ENCODE assay signal across 11 mouse cellular contexts in the genomic region with DNA sequence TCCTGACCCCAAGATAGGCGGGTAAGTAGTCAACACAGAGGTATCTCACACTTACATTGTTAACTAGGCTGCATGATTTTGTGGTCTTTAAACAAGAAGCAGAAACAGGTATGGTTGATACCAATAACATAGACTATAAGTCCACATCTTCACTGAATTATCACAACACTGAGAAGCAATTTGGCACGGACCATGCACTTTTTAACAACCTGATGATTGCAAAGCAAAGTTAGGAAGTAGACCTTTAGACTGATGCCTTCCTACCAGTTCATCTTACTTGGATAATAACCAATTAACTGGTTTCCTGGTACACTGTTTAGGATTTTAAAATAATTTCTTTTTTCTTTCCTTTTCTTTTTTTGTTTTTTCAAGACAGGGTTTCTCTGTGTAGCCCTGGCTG. TPM values are rescaled to one million over a fixed set of nuclear protein-coding genes. Genes with fewer than 3 reads are reported as not detected.
DNase-seq lines count a peak whose midpoint lies in the region; ATAC-seq and TF ChIP-seq lines count a peak whose summit lies in the region.
"Had no signal": no experiment of that assay in that cellular context is flagged by ENCODE, and none has a peak within 500 bp of the region (broad histone marks: within the 10 kb centered on the region; RNA-seq: fewer than 3 reads in every experiment).

No protein-coding gene starts in this region.

- TF ChIP-seq EP300 in liver, postnatal 0 days (IDR thresholded peaks at IDR 0.05; ENCODE audit: low read depth), result no peak

- H3K9me3 ChIP-seq in heart, embryonic 12.5 days (replicated peaks), result no peaks in the 10 kb centered on the region
- no peaks in the 10 kb centered on the region for H3K9me3 ChIP-seq in lung, embryonic 16.5 days (ENCODE audit: control insufficient read depth, low read length)
- no peaks in the 10 kb centered on the region for H3K9me3 ChIP-seq in forebrain, embryonic 12.5 days
- no peaks in the 10 kb centered on the region for H3K9me3 ChIP-seq in liver, postnatal 0 days (ENCODE audit: low read length)

- H3K4me1 ChIP-seq in heart, embryonic 12.5 days (replicated peaks), result peaks cover 8% of the 10 kb centered on the region
- peaks cover 11% of the 10 kb centered on the region; the same call in 1 of the 2 replicates for H3K4me1 ChIP-seq in lung, embryonic 16.5 days (replicated peaks; ENCODE audit: control insufficient read depth, insufficient read depth, low read length)
- peaks cover 19% of the 10 kb centered on the region for H3K4me1 ChIP-seq in forebrain, embryonic 12.5 days
- H3K4me1 ChIP-seq in liver, postnatal 0 days (ENCODE audit: insufficient read depth), result peaks cover 28% of the 10 kb centered on the region

- no peaks in the 10 kb centered on the region for H3K36me3 ChIP-seq in heart, embryonic 12.5 days
- no peaks in the 10 kb centered on the region for H3K36me3 ChIP-seq in lung, embryonic 16.5 days (ENCODE audit: control insufficient read depth, insufficient read depth, low read length)
- no peaks in the 10 kb centered on the region for H3K36me3 ChIP-seq in forebrain, embryonic 12.5 days (replicated peaks)
- no peaks in the 10 kb centered on the region for H3K36me3 ChIP-seq in liver, postnatal 0 days (replicated peaks; ENCODE audit: insufficient read depth, low read length)

- no peak overlapping the region for H3K27ac ChIP-seq in heart, embryonic 12.5 days (ENCODE audit: poor library complexity, severe bottlenecking)
- H3K27ac ChIP-seq in lung, embryonic 16.5 days (ENCODE audit: low read length), result no peak overlapping the region
- H3K27ac ChIP-seq in forebrain, embryonic 12.5 days, result no peak overlapping the region
- H3K27ac ChIP-seq in liver, postnatal 0 days (ENCODE audit: low read depth), result peak overlapping the region; percentile 89; the same call in 1 of the 2 replicates

- no peak for TF ChIP-seq CTCF in liver, postnatal 0 days (IDR thresholded peaks at IDR 0.05; ENCODE audit: low read depth)

- ATAC-seq in heart, embryonic 12.5 days (ENCODE audit: insufficient number of reproducible peaks, low FRiP score), result no peak
- ATAC-seq in lung, embryonic 16.5 days (ENCODE audit: low read depth), result no peak
- ATAC-seq in forebrain, embryonic 12.5 days (ENCODE audit: low FRiP score), result no peak
- no peak for ATAC-seq in liver, postnatal 0 days

- 88% methylated on average over 2 of the region's 2 CpGs for WGBS in heart, embryonic 12.5 days
- 86% methylated on average over 2 of the region's 2 CpGs for WGBS in lung, embryonic 16.5 days
- WGBS in forebrain, embryonic 12.5 days, result 96% methylated on average over 2 of the region's 2 CpGs
- 64% methylated on average over 2 of the region's 2 CpGs for WGBS in liver, postnatal 0 days (ENCODE audit: insufficient replicate concordance)

- H3K9ac ChIP-seq in heart, embryonic 12.5 days, result no peak overlapping the region
- no peak overlapping the region for H3K9ac ChIP-seq in lung, embryonic 16.5 days (ENCODE audit: low read length)
- H3K9ac ChIP-seq in forebrain, embryonic 12.5 days, result no peak overlapping the region
- H3K9ac ChIP-seq in liver, postnatal 0 days (replicated peaks), result no peak overlapping the region; the same call in 1 of the 2 replicates

- no peaks in the 10 kb centered on the region for H3K27me3 ChIP-seq in heart, embryonic 12.5 days (replicated peaks)
- H3K27me3 ChIP-seq in lung, embryonic 16.5 days (ENCODE audit: control insufficient read depth, insufficient read depth, low read depth, low read length), result no peaks in the 10 kb centered on the region
- no peaks in the 10 kb centered on the region for H3K27me3 ChIP-seq in forebrain, embryonic 12.5 days
- no peaks in the 10 kb centered on the region for H3K27me3 ChIP-seq in liver, postnatal 0 days (ENCODE audit: insufficient read depth, low read length)

- H3K4me3 ChIP-seq in heart, embryonic 12.5 days, result no peak overlapping the region
- no peak overlapping the region for H3K4me3 ChIP-seq in lung, embryonic 16.5 days (ENCODE audit: low read length)
- H3K4me3 ChIP-seq in forebrain, embryonic 12.5 days (replicated peaks), result no peak overlapping the region
- peak overlapping the region; percentile 62; the same call in 1 of the 2 replicates for H3K4me3 ChIP-seq in liver, postnatal 0 days (ENCODE audit: low read depth, low read length)

- peak overlapping the region; percentile 84 for H3K4me2 ChIP-seq in heart, embryonic 12.5 days
- H3K4me2 ChIP-seq in lung, embryonic 16.5 days (ENCODE audit: low read depth, low read length), result peak overlapping the region; percentile 64
- H3K4me2 ChIP-seq in forebrain, embryonic 12.5 days, result peak overlapping the region; percentile 87
- peak overlapping the region; percentile 96 for H3K4me2 ChIP-seq in liver, postnatal 0 days (ENCODE audit: low read depth, low read length)

- DNase-seq in heart, postnatal 4 days, result no peak
- DNase-seq in lung, postnatal 36 days, result no peak
- DNase-seq in liver, postnatal 0 days, result no peak
- DNase-seq in spleen, adult 18-20 months, result no peak
- DNase-seq in embryo, embryonic 10 days (ENCODE audit: low spot score), result no peak
- DNase-seq: adrenal gland, adult 8-10 months; right cerebral cortex, adult 18-20 months; thymus, adult 18-20 months had no signal

RNA-seq across cellular contexts. Expression of a gene that starts 1.1 kb away (rescaled TPM):
- polyA plus RNA-seq in heart, embryonic 12.5 days (2016; fragmentation: Nextera tagmentation; extraction: Ambion mirVana), result 8.6 and 9.8 TPM in 2 replicates
- total RNA-seq in heart, postnatal 4 days (2021), result 1 to 10 TPM; 3.0 to 3.2 TPM
- polyA plus RNA-seq in lung, embryonic 16.5 days (2015; fragmentation: Nextera tagmentation; extraction: Ambion mirVana), result 9.5 and 9.7 TPM in 2 replicates
- 9.0 and 9.7 TPM in 2 replicates for polyA plus RNA-seq in forebrain, embryonic 12.5 days (2016; fragmentation: Nextera tagmentation; extraction: Ambion mirVana)
- 4.7 and 5.1 TPM in 2 replicates for polyA plus RNA-seq in liver, postnatal 0 days (2015; fragmentation: Nextera tagmentation; extraction: Ambion mirVana)
